Mouse (Mus musculus): ENCODE measurements around the gene Tmem254c.
"Not testable (repeated sequence)": the region's sequence is repeated elsewhere in the genome, so short reads cannot be mapped to it uniquely, and the experiment has no call there.

The Tmem254c gene

DNA sequence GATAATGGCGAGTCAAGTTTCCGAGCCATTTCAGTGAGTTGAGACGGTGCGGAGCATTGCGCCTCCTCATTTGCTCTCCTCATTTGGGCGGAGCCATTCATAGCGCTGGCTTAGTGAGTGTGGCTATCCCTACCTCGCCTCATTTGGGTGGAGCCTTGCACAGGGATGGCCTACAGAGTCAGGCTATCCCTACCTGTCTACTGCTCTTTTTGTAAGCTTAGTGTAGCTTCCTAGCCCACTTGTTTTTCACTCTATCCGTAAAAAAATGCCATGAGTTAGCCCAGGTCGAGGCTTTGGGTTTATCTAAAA is at the start of gene Tmem254c:
Gene Tmem254c (minus strand): TSS at position 31 of the 309 bp plus-strand sequence.
- not testable (repeated sequence) for TF ChIP-seq GATA4 (IDR thresholded peaks at IDR 0.05; ENCODE audit: insufficient replicate concordance, low read length)

DNA sequence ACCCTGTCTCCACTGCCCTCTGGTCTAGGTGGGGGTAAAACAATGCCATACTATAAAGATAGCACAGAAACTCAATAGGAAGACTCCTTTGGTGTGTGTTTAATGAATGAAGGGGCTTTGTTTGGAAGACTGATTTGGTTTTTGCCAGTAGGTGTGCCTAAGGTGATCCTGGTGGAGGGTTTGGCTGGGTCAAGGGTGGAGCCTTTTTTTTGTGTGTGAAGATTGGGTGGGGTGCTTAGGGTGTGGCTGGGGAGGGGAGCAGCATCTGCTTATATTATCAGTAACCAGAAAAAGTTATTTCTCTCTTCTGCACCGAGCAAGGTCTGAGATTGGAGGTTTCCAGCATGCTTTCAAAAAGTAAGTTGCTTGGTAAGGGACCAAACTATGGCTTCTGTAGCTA is 14.8 kb upstream of the Tmem254c start, which contains the start of gene Cphx3:
Gene Cphx3 (plus strand): TSS at position 301 of the 400 bp plus-strand sequence.
- TF ChIP-seq GATA4 (IDR thresholded peaks at IDR 0.05; ENCODE audit: insufficient replicate concordance, low read length): not testable (repeated sequence)

DNA sequence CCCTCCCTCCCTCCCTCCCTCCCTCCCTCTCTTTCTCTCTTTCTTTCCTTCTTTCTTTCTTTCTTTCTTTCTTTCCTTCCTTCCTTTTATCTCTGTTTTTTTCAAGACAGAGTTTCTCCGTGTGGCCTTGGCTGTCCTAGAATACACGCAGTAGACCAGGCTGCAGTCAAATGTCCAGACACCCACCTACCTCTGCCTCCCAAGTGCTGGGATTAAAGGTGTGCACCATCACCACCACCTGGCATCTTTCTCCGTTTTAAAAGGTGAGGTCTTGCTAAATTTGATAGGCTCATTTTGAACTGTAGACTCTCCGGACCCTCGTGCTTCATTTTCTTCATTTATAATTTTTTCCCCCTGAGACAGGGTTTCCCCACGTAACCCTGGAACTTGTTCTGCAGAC is 14.1 kb upstream of the Tmem254c start, which contains the start of gene Cphx2:
Gene Cphx2 (plus strand): TSS at position 301 of the 400 bp plus-strand sequence.
- TF ChIP-seq GATA4 (IDR thresholded peaks at IDR 0.05; ENCODE audit: insufficient replicate concordance, low read length): not testable (repeated sequence)

DNA sequence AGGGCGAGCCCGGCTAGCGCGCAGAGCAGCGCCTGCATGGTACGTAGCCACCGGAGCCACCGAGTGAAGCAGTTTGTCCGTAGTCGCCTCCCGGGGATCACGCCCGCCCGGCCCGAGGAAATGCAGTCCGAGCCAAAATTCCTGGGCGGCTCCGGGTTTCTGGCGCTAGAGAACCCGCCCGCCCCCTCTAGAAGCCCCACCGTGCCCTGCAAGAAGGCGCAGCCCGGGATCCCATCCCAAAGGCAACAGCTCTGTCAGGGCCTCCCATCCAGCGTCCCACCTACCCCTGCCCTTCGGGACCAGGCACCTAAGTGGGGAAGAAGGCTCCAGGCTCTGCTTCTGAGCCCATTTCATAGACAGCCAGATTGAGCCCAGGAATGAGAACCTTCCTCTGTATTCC is 24.5 kb downstream of the Tmem254c start, which contains the start of gene Gm9780:
Gene Gm9780 (minus strand): TSS at position 101 of the 400 bp plus-strand sequence.
- not testable (repeated sequence) for TF ChIP-seq GATA4 (IDR thresholded peaks at IDR 0.05; ENCODE audit: insufficient replicate concordance, low read length)

All from liver, adult (tissue).